Mouse (Mus musculus): Measurements from ENCODE around the gene Vmn1r123. TPM values are rescaled to one million over a fixed set of nuclear protein-coding genes. Genes with fewer than 3 reads are reported as not detected.
"Not testable (repeated sequence)": the region's sequence is repeated elsewhere in the genome, so short reads cannot be mapped to it uniquely, and the experiment has no call there.

Gene Vmn1r123
- not detected in 2 replicates for polyA plus RNA-seq (2015; fragmentation: Nextera tagmentation; extraction: Ambion mirVana)

DNA sequence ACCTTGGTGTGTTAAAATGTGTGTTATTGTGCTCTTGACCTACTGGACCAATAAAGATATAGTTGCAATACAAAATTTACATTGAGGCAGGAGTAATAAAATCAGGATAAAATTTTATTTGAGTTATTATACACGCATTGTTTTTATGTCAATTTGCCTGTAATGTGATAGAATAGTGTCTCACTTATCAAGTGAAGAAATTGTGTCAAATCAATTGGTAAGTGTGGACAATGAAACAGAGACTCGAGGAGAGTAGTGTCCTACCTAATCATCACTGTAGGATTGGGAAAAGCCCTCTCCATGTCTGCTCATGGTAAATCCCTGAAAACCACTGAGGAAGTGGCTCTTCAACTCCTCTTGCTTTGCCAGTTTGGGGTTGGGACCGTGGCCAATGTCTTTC lies at the start of gene Vmn1r123:
Vmn1r123 (plus strand) TSS at position 301 of the 400 bp plus-strand sequence.
- WGBS: 0% methylated on average over 1 of the region's 3 CpGs

DNA sequence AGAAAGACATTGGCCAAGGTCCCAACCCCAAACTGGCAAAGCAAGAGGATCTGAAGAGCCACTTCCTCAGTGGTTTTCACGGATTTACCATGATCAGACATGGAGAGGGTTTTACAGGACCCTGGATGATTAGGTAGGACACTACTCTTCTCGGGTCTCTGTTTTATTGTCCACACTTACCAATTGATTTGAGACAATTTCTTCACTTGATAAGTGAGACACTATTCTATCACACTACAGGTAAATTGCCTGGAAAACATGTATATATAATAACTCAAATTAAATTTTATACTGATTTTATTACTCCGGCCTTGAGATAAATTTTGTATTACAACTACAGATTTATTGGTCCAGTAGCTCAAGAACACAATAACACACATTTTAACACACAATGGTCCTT lies 28.0 kb upstream of the Vmn1r123 start, which contains the start of gene Vmn1r122:
Vmn1r122 (minus strand) TSS at position 101 of the 400 bp plus-strand sequence.
- 62% methylated on average over 3 of the region's 3 CpGs for WGBS
- not testable (repeated sequence) for ATAC-seq (ENCODE audit: insufficient read depth, low FRiP score, low read depth); H3K4me3 ChIP-seq (replicated peaks); H3K27ac ChIP-seq; H3K9me3 ChIP-seq; H3K36me3 ChIP-seq; H3K27me3 ChIP-seq (replicated peaks); H3K4me1 ChIP-seq; H3K4me2 ChIP-seq; H3K9ac ChIP-seq

More for the DNA sequence above, at the start of gene Vmn1r123:
- H3K4me3 ChIP-seq (replicated peaks); H3K9me3 ChIP-seq; H3K4me1 ChIP-seq; H3K9ac ChIP-seq; H3K27me3 ChIP-seq (replicated peaks); ATAC-seq (ENCODE audit: insufficient read depth, low FRiP score, low read depth); H3K4me2 ChIP-seq; H3K27ac ChIP-seq; H3K36me3 ChIP-seq: not testable (repeated sequence)

GRCm38 (mm10) chr7:21190323-21190722 lies 28.3 kb downstream of the Vmn1r123 start, which contains the start of gene Gm5157:
Gene Gm5157, minus strand, starts transcription at chr7:21190423.
- 37% methylated on average over 1 of the region's 2 CpGs for WGBS
- not testable (repeated sequence) for H3K27me3 ChIP-seq (replicated peaks); H3K9me3 ChIP-seq; ATAC-seq (ENCODE audit: insufficient read depth, low FRiP score, low read depth); H3K27ac ChIP-seq; H3K9ac ChIP-seq; H3K4me1 ChIP-seq; H3K36me3 ChIP-seq; H3K4me3 ChIP-seq (replicated peaks); H3K4me2 ChIP-seq

Other genes starting within 250 kb of the Vmn1r123 start
- not detected in 2 replicates for gene Vmn1r118, start 249.8 kb upstream of the Vmn1r123 start, polyA plus RNA-seq (2015; fragmentation: Nextera tagmentation; extraction: Ambion mirVana)
- gene Vmn1r119, start 149.7 kb upstream of the Vmn1r123 start, polyA plus RNA-seq (2015; fragmentation: Nextera tagmentation; extraction: Ambion mirVana): not detected in 2 replicates
- not detected in 2 replicates for gene Vmn1r120, start 108.4 kb upstream of the Vmn1r123 start, polyA plus RNA-seq (2015; fragmentation: Nextera tagmentation; extraction: Ambion mirVana)
- not detected in 2 replicates for gene Vmn1r121, start 63.7 kb upstream of the Vmn1r123 start, polyA plus RNA-seq (2015; fragmentation: Nextera tagmentation; extraction: Ambion mirVana)
- gene Vmn1r122, start 28.1 kb upstream of the Vmn1r123 start, polyA plus RNA-seq (2015; fragmentation: Nextera tagmentation; extraction: Ambion mirVana): not detected in 2 replicates
- not detected in 2 replicates for gene Gm5157, start 28.2 kb downstream of the Vmn1r123 start, polyA plus RNA-seq (2015; fragmentation: Nextera tagmentation; extraction: Ambion mirVana)
- gene Vmn1r124, start 98.4 kb downstream of the Vmn1r123 start, polyA plus RNA-seq (2015; fragmentation: Nextera tagmentation; extraction: Ambion mirVana): not detected in 2 replicates
- not detected in 2 replicates for gene Vmn1r125, start 110.0 kb downstream of the Vmn1r123 start, polyA plus RNA-seq (2015; fragmentation: Nextera tagmentation; extraction: Ambion mirVana)
- not detected in 2 replicates for gene Vmn1r126, start 139.3 kb downstream of the Vmn1r123 start, polyA plus RNA-seq (2015; fragmentation: Nextera tagmentation; extraction: Ambion mirVana)
- not detected in 2 replicates for gene Vmn1r127, start 157.7 kb downstream of the Vmn1r123 start, polyA plus RNA-seq (2015; fragmentation: Nextera tagmentation; extraction: Ambion mirVana)
- gene Vmn1r128, start 187.2 kb downstream of the Vmn1r123 start, polyA plus RNA-seq (2015; fragmentation: Nextera tagmentation; extraction: Ambion mirVana): not detected in 2 replicates
- not detected in 2 replicates for gene Vmn1r129, start 199.1 kb downstream of the Vmn1r123 start, polyA plus RNA-seq (2015; fragmentation: Nextera tagmentation; extraction: Ambion mirVana)

Data from stomach, embryonic 15.5 days (tissue).